Mouse (Mus musculus) layer of hippocampus, adult 8-10 months (tissue): ENCODE data around the gene Slc4a1. TPM values are rescaled to one million over a fixed set of nuclear protein-coding genes. Genes with fewer than 3 reads are reported as not detected.
"Not testable (repeated sequence)": the region's sequence is repeated elsewhere in the genome, so short reads cannot be mapped to it uniquely, and the experiment has no call there.

ENCODE experiments used
- DNase-seq, 2 experiments: peaks; one replicate each; pipeline ENCODE4 v3.0.0; 2022; ENCODE audit warnings: low spot score in 2 of 2
- total RNA-seq, 4 experiments: library from RNA; stranded (reverse); gene quantifications; 2 replicates each; pipeline ENCODE4 v1.2.4; 2022

Slc4a1 gene
- total RNA-seq, 4 experiments from 2014 or later: 0.10 to 0.11 TPM; not detected in 2

DNA sequence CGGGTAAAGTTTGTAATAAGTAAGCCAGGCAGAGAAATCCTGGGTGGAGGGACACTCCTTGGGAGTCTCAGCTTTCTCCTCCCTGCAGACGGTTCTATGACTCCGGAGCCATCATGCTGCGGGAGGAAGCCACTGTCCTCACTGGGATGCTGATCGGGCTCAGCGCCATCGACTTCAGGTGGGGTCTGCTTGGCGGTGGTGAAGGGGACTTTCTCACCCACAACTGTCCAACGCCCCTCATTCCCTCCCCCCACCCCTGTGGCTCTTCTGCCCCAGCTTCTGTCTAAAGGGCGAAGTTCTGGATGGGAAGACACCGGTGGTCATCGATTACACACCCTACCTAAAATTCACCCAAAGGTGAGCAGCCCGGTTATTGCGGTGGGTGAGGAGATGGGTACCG is 33.1 kb upstream of the Slc4a1 start:
- no peak for DNase-seq

DNA sequence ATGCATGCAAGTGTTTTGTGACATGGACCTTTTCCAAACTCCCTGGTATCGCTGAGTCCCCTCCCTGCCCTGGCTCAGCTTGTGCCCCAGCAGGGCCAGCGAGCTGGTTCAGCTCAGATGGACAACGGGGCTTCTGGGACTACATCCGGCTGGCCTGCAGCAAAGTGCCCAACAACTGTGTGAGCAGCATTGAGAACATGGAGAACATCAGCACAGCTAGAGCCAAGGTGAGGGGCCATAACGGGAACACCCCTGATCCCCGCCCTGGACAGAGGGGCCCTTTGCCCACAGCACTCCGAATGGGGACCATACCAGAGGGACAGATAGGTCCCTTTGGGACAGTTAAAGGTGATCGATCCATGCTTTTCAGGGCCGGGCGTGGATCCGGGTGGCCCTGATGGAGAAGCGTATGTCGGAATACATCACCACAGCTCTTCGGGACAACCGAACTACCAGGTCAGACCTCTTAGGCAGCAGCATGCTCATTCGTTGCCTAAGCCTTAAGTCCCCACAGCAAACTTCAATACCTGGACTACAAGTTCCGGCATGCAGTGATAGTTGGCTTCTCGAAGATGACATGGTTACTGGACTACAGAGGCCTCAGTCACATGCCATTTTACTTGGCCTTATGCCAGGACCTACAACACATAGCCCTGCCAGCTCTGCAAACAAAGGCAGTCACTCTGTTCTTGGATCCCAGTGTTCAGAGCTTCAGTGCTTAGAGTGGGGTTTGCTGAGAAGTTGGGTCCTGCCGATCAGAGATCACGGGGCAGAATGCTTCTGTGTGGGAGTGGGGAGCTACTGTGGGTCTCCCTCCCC is 32.2 kb upstream of the Slc4a1 start:
- peak; percentile 56 to 71 for DNase-seq

DNA sequence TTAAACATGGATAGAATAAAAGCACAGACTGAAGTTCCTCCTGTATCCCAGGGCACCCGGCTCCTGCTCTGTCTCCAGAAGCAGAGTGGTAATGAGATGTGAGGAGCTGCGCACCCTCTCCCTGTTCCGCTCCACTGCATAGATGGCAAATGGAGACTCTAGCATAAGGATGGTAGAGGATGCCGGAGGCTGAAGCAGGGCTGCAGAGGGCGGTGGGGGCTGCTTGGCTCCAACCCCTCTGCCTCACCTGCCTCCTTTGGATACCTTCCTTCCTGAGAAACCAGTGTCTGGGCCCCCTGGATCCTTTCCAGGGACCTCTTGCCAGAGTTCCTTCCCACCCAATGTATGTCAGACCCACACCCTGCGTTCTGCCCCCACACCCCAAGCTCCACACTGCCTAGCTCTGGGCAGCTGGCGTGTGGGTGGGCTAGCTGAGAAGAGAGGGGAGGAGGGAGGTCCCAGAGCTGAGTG is 30.7 kb upstream of the Slc4a1 start:
- peak; percentile 31 to 39 for DNase-seq

DNA sequence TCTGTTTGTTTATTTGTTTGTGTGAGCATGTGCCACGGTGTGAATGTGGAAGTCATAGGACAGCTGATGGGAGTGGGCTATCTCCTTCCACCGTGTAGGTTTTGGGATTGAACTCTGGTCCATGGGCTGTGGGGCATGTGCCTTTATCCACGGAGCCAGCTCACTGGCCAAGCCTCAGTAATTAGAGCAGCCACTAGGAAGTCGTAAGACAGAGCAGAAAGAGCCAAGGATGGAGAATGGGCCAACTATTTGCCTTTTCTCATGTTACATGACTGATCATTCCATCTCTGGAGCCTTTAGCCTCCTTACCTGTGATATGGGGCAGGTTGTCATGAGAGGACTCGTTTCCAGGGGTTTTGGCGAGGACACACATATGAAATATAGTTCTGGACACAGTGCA is 30.3 kb upstream of the Slc4a1 start:
- DNase-seq: no peak

DNA sequence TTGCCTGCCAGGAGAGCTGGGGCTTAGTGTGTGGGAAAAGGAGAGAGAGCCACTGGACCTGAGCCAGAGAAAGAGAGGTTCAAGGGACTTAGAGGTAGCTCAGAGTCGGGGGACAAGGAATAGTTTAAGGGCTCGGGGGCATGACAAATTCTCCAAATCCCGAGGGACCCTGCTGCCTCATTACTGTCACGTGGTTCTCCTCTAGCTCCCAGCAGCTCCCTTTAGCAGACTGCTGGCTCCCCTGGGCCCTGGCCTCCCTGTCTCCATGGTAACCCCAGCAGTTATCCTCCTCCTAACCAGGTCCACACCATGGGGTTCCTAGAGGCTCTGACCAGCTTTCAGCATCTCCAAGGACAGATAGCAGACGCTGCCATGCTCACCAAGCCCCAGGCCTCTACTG is 29.2 kb upstream of the Slc4a1 start:
- DNase-seq: peak in 1 of 2 experiments; percentile 25

DNA sequence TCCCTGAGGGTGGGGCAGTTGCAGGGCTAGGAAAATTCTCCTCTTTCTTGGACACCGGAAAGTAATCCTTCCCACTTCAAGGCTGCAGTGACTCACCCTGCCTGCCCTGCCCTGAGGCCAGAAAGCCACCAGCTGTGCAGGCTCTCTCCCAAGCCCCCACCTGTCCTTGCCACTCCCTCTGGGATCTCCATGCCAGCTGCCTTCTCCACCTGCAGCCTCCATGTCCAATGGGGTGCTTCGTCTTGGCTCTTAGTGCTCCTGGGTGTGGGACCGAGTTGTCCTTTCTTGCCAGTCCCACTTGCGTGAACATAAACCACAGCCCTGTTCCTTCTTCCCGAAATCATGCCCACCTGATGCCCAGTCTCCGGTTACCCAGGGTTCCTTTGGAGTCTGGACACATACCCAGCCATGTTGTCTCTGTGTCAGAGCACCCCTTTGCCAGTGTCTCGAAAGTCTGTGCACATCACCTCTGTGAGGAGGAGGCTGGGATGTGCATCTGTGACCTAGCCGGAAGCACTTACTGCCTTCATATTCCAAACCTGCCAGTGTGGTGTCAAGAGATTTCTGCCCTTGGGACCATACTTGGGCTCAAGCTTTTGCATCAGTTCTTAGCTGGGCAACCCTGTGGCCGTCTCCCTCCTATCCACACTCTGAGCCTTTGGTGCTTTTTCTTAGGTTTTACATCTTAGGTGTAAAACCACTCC is 28.6 kb upstream of the Slc4a1 start:
- no peak for DNase-seq

DNA sequence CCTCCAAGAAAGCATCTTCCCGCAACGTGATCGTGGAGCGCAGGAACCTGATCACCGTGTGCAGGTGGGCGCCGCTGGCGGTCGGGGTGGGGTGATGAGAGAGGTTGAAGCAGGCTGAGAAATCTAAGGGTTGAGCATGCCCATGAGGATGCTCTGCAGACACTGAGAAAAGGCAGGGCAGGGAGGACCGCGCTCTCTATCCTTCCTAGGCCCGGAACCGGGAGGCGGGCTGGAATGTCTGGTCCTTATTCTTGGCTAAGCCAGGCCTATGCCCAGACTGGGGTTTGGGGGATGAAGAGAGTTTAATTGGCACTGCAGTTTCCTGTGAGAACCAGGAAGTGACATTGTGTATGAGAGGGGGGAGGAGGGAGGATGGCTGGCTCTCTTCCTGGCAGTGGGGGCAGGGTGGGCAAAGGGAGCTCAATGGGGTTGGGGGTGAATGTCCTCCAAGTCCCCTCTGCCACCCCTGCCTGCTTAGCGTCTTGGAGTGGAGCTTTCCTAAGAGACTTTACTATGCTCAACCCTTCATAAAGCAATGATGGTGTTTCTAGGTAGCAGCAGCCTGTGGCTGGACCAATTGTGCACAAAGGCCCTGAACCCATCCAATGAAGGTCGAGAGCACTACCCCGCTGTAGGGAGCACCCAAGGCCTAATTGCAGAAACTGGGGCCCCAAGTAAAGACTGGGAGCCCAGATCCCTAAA is 27.9 kb upstream of the Slc4a1 start:
- DNase-seq: peak; percentile 41 to 48

DNA sequence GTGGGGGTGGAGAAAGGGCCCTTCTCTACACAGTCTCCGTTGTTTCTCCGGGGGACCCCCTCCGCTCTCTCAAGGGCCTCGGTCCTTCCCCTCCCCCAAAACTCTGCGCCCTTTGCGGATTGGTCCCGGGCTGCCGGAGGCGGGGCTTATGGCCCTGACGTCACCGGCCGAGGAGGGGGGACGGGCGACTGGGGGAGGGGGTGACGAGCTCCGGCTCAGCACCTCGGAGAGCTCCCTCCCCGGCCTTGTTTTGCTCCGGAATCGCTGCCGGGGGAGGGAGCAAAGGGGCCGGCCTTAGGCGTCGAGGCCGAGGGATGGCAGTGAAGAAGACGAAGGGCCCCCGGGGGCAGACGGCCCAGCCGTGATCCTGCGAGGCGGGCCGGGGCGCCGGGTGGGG is 27.2 kb upstream of the Slc4a1 start, which contains the start of gene Rundc3a:
Gene Rundc3a (plus strand): TSS at position 166 of the 397 bp plus-strand sequence.
- DNase-seq: peak; percentile 92 to 94

DNA sequence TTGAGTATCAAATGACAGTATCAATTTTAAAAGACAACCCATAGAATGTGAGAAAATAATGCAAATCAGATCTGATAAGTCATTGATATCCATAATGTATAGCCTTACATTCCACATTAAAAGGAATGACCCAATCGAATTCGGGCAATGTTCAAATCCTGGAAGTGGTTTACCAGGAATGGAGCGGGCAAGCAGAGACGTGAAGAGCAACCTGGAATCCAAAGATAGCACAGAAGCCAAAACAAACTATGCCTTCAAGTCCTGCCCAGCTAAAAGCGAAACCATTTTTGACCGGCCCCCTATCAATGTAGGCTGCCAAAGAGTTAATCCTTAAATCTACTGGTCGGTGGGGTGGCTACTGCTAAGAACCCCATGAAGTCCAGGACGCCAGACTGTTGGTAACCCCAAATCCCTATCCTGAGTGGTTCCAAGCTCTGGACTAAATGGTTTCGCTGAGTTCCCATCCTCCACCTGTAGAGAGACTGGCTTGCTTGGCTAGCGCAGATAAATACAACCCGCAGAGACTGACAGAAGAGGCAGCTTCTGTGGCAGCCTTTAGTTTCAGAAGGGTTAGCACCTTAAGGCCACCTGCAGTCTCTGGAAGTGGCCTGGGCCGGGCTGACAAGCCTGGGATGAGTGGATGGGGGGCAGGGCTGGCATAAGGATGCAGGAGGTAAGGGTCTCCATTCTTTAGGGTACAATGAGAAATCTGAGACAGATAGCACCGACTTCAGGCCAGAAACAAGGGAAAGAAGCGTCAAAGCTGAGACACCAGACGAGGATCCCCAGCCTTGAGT is 26.6 kb upstream of the Slc4a1 start:
- DNase-seq: no peak

DNA sequence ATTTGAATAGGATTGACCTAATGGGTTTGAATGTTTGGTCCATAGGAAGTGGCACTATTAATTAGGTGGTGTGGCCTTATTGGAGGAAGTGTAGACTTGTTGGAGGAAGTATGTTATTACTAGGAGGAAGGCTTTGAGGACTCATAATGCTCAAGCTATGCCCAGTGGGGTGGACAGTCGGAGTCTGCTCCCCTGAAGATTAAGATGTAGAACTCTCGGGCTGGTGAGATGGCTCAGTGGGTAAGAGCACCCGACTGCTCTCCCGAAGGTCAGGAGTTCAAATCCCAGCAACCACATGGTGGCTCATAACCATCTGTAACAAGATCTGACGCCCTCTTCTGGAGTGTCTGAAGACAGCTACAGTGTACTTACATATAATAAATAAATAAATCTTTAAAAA is 23.4 kb upstream of the Slc4a1 start:
- not testable (repeated sequence) for DNase-seq

DNA sequence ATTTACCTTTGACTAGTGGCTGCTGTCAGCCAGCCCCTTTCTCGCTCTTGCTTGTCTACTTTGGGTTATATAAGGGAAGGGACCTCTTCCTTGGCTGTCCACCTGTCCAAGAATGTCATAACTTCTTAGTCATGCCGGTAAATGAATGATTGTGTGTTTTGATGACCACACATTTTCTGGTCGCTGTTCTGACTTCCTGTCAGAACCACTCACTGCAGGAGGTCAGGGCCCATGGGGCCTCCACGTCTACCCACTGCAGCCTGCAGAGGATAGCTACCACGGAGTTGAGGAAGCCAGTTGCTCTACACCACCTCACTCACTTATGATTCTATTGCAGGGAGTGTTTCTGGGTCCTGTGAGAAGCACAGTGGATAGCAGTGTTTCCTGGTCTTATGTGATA is 20.1 kb upstream of the Slc4a1 start:
- DNase-seq: no peak

DNA sequence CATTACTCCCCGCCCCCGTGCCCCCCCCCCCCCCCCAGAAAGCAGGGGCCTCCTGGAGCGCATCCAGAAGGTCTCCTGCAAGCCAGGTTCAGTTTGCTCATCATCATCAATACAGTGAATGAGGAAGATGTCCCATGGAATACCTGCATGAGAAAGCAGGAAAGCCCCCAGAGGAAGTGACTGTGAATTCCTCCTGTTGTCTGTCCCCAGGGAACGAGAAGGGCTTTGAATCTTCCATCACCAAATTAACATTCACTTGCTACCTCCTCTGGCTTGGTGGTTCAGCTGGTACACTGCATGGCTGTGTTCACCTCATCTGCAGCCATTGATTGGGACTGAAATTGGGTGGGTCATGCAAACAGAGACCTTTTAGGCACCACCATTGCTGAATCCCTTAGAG is 19.1 kb upstream of the Slc4a1 start:
- no peak for DNase-seq

DNA sequence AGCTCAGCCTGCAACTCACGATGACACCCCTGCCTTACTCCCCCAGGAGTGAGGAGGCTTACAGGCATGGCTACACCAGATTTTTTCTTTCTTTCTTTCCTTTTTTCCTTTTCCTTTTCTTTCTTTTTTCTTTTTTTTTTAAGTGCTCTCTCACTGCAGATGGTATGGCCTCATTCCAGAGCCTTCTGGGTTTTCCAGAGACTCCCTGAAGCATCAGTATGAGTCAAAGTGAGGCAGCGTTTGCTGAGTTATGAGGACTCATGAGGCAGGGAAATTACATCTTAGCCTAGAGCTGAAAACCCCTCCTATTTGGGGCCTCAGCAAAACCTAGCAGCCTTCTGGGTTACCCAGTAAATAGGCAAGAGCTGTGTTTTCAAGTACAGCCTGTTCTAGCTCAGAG is 18.4 kb upstream of the Slc4a1 start:
- DNase-seq: peak; percentile 25 to 38

DNA sequence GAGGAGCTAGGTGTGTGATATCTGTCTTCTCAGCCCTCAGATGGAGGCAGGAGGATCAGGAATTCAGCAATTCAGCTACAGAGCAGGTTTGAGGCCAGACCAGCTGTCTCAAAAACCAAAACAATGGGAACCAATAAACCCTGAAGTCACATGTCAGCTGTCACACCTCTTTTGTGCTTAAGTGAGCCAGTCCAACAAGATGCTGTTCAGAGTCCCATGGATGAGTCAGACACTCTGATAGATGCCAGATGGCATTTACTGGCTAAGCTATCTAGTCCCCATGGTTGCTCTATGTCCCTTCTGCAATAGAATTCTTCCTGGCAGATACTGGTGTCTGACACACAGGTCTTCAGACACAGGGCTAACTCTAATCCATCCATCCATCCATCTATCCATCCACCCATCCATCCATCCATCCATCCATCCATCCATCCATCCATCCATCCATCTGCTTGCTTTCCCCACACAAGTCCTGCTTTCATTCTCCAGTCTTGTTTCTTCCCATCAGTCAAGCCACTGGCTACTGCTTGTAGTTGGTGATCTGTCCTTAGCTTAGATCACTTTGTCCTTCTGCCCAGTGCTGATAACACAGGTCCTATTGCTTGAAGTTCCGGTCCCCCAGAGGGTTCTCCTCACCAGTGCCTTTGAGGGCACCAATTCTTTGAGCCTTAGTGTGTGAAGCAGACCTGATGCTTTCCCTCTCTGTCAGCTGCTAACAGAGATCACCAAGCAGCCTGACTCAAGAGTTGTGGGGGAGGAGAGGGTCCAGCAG is 17.5 kb upstream of the Slc4a1 start:
- peak in 1 of 2 experiments; percentile 32 for DNase-seq

DNA sequence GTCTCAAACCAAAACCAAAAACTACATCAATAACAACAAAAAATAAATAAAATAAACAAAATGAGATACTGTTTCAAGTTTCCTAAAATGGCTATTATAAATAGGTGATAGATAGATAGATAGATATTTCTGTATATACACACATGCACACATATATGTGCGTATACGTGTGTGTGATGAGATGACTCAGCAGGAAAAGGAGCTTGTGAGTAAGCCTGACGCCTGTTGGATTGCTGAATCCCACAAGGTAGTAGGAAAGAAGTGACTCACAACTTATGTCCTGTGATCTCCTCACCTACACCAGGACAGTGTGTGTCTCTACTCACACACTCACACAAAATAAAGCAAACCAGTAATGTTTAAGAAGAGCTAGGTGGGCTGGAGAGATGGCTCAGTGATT is 16.8 kb upstream of the Slc4a1 start:
- DNase-seq: no peak

DNA sequence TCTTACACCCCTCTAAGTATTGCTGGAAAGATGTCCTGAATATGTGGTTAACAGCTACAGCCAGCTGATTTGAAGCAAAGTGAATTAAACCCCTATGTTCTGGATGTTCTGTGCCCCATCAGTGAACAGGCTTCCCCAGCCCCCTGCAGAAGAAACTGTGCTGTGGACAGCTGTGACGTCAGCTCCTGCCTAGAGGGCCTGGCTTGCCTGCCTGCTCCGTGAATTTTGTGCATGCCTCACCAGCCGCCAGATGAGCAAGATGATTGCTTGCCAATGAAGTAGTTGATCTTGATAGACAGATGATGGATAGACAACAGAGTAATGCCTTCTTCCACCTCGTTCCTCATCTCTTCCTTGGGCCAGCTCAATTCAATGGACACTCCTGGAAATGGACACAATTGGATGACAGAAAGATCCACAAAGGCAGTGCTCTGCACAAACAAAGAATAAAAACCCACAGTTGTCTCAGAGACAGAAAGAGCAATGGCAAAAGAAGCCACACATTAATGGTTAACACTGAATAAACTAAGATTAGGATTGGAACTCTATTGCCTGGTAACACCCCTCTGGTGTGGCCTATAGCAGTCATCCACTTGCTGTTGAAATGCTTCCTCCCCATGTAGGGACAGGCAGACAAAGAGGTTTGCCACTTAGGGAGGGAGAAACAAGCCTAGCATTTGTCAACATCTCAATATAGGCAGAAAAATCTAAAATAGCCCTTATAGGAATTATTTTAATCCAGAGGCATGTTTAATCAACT is 15.5 kb upstream of the Slc4a1 start:
- no peak for DNase-seq

DNA sequence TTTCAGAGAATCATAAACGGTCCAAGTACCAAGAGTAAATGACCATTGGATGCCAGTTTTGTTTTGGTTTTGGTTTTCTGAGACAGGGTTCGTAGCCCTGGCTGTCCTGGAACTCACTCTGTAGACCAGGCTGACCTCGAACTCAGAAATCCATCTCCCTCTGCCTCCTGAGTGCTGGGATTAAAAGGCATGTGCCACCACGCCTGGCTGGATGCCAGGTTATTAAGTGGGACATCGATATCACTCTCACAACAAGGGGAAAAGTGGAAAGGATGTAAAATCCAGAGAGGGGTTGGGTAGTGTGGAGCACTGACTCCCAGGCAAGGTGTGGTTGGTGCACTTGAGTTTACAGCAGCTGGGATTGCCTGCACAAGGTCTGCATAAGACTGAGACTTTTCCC is 14.1 kb upstream of the Slc4a1 start:
- no peak for DNase-seq

DNA sequence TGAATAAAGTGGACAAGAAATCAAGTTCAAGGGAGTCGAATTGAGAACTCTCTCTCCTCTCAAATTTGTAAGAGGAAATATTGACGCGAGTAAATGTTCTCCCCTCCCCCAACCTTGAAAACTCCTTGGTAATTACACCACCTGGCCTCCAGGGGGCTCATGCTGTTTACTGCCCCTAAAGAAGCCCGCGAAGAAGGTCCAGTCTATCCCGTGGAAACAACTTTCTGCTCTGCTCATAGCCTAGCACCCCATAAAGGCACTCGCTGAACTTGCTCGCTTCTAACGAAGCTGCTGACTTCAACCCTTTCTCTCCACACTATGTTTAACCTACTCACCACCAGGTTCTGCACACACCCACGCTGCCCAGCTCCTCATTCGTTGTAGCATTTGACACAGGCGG is 11.2 kb upstream of the Slc4a1 start:
- no peak for DNase-seq

DNA sequence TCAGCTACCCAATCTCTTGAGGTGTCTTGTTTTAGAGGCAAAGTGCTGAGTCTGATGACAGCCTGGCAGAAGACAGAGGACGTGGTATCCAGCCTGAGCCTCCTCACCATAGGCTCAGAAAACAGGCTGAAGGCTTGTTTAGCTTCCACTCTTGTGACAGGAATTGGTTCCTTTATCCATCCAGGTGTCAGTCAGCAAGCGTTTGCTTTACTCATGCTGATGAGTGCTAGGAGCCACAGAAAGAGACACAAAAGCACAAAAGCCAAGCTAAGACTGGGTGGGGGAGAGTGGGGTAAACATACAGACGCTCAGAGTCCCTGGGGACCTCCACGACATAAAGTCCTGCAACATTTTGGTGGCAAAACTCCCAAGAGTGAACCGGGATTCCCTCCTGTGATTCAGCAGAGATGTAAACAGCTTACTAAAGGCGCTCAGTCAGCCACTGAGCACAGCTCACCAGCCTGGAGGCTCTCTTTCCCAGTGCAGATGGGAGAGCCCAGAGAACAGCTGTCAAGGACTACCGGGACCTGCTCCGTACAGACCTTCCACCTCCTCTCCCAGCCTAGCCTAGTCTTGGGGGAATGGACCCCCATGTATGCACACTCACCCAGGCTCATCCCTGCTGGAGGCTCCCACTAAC is 10.3 kb upstream of the Slc4a1 start:
- no peak for DNase-seq
